Comparison of ENCODE assay signal across 14 mouse cellular contexts in genomic region chr17:36146937-36147336, GRCm38 (mm10). TPM values are rescaled to one million over a fixed set of nuclear protein-coding genes. Genes with fewer than 3 reads are reported as not detected.
DNase-seq lines count a peak whose midpoint lies in the region; ATAC-seq and TF ChIP-seq lines count a peak whose summit lies in the region.
"Not testable (repeated sequence)": the region's sequence is repeated elsewhere in the genome, so short reads cannot be mapped to it uniquely, and the experiment has no call there.
"Had no signal": no experiment of that assay in that cellular context is flagged by ENCODE, and none has a peak within 500 bp of the region (broad histone marks: within the 10 kb centered on the region; RNA-seq: fewer than 3 reads in every experiment).

No protein-coding gene starts in this region.

- H3K27me3 ChIP-seq in ES-Bruce4 (ENCODE audit: control insufficient read depth, insufficient read depth, low read length, poor library complexity, severe bottlenecking); thymus, adult 2 months (ENCODE audit: control insufficient read depth, insufficient read depth, low read length): not testable (repeated sequence)
- H3K27me3 ChIP-seq in lung, embryonic 15.5 days = peaks cover 44% of the 10 kb centered on the region

- H3K36me3 ChIP-seq in ES-Bruce4 (ENCODE audit: control insufficient read depth, insufficient read depth, low read length, poor library complexity, severe bottlenecking); lung, embryonic 15.5 days; thymus, adult 2 months (ENCODE audit: control insufficient read depth, insufficient read depth, low read length): not testable (repeated sequence)

- not testable (repeated sequence) for ATAC-seq in lung, embryonic 15.5 days (ENCODE audit: borderline replicate concordance, extremely low read depth, low FRiP score, low TSS enrichment)

- DNase-seq in thymus, adult 2 months = peak; percentile 53
- DNase-seq in thymus, postnatal 14 days = peak; percentile 63

- H3K4me3 ChIP-seq in ES-Bruce4 (ENCODE audit: low read depth, low read length); lung, embryonic 15.5 days; thymus, adult 2 months (ENCODE audit: control insufficient read depth, insufficient read depth, low read length): not testable (repeated sequence)

- H3K9me3 ChIP-seq in ES-Bruce4 (replicated peaks; ENCODE audit: control insufficient read depth, insufficient read depth, low read length, poor library complexity, severe bottlenecking); lung, embryonic 15.5 days: not testable (repeated sequence)

- not testable (repeated sequence) for TF ChIP-seq POLR2A in ES-Bruce4 (IDR thresholded peaks at IDR 0.05; ENCODE audit: insufficient read depth, low read length); thymus, adult 2 months (IDR thresholded peaks at IDR 0.05; ENCODE audit: control insufficient read depth, extremely low read depth, insufficient read depth, low read length, poor library complexity)

- H3K4me2 ChIP-seq in lung, embryonic 15.5 days = not testable (repeated sequence)

- not testable (repeated sequence) for H3K4me1 ChIP-seq in ES-Bruce4 (ENCODE audit: control insufficient read depth, insufficient read depth, low read length); lung, embryonic 15.5 days
- H3K4me1 ChIP-seq in thymus, adult 2 months (replicated peaks; ENCODE audit: control insufficient read depth, insufficient read depth, low read length) = peaks cover 22% of the 10 kb centered on the region

- 79% methylated on average over 1 of the region's 1 CpGs for WGBS in lung, embryonic 15.5 days
- WGBS in thymus, adult 2 months = 67% methylated on average over 1 of the region's 1 CpGs

- 0 out of 2 replicates have a peak overlapping the region, but pooled peaks have one; percentile 34 for H3K9ac ChIP-seq in ES-Bruce4 (ENCODE audit: low read depth, poor library complexity, severe bottlenecking)
- H3K9ac ChIP-seq in lung, embryonic 15.5 days = not testable (repeated sequence)

- TF ChIP-seq EP300 in ES-Bruce4 (IDR thresholded peaks at IDR 0.05; ENCODE audit: insufficient read depth, low read depth, low read length) = not testable (repeated sequence)

- not testable (repeated sequence) for TF ChIP-seq CTCF in ES-Bruce4 (IDR thresholded peaks at IDR 0.05; ENCODE audit: low read depth, low read length); thymus, adult 2 months (IDR thresholded peaks at IDR 0.05; ENCODE audit: borderline replicate concordance, control insufficient read depth, extremely low read depth, insufficient read depth, low read length, poor library complexity)

- peak overlapping the region; percentile 85 for H3K27ac ChIP-seq in ES-Bruce4 (ENCODE audit: insufficient read depth, low read length)
- peak overlapping the region; percentile 47; the same call in 1 of the 2 replicates for H3K27ac ChIP-seq in lung, embryonic 15.5 days
- not testable (repeated sequence) for H3K27ac ChIP-seq in thymus, adult 2 months (ENCODE audit: control insufficient read depth, insufficient read depth, low read length)

RNA-seq across cellular contexts. Expression of gene Gm7030, which starts 17.7 kb away (rescaled TPM):
- 0.81 and 1.4 TPM in 2 replicates for polyA plus RNA-seq in ES-Bruce4 (2011; ENCODE audit: insufficient read depth, insufficient read length, low read depth, missing spikeins)
- polyA plus RNA-seq in lung, embryonic 15.5 days (2015; fragmentation: Nextera tagmentation; extraction: Ambion mirVana) = 0.19 TPM in 1 of 2 replicates, not detected in the other
- 1.7 and 2.4 TPM in 2 replicates for polyA plus RNA-seq in thymus, adult 2 months (2012; rRNA removed)
- polyA plus RNA-seq: adrenal gland, adult 2 months; brain, embryonic 14.5 days; embryonic facial prominence, embryonic 11.5 days; embryonic facial prominence, embryonic 13.5 days; embryonic facial prominence, embryonic 15.5 days; forebrain, embryonic 10.5 days; forebrain, embryonic 12.5 days; forebrain, embryonic 14.5 days; forebrain, embryonic 16.5 days had no signal

RNA-seq across cellular contexts. Expression of gene Gm8909, which starts 21.4 kb away (rescaled TPM):
- 13.5 and 17.5 TPM in 2 replicates for polyA plus RNA-seq in ES-Bruce4 (2011; ENCODE audit: insufficient read depth, insufficient read length, low read depth, missing spikeins)
- polyA plus RNA-seq in lung, embryonic 15.5 days (2015; fragmentation: Nextera tagmentation; extraction: Ambion mirVana) = 35.2 and 39.5 TPM in 2 replicates
- 20.1 and 20.8 TPM in 2 replicates for polyA plus RNA-seq in thymus, adult 2 months (2012; rRNA removed)
- polyA plus RNA-seq: adrenal gland, adult 2 months; brain, embryonic 14.5 days; embryonic facial prominence, embryonic 11.5 days; embryonic facial prominence, embryonic 13.5 days; embryonic facial prominence, embryonic 15.5 days; erythroblast, embryonic 14.5 days; forebrain, embryonic 10.5 days; forebrain, embryonic 12.5 days; forebrain, embryonic 14.5 days; forebrain, embryonic 16.5 days had no signal

RNA-seq across cellular contexts. Expression of gene Gm19684, which starts 25.5 kb away (rescaled TPM):
- polyA plus RNA-seq in ES-Bruce4 (2011; ENCODE audit: insufficient read depth, insufficient read length, low read depth, missing spikeins) = 0.41 TPM in 1 of 2 replicates, not detected in the other
- polyA plus RNA-seq in lung, embryonic 15.5 days (2015; fragmentation: Nextera tagmentation; extraction: Ambion mirVana) = not detected in 2 replicates
- 1.4 and 1.7 TPM in 2 replicates for polyA plus RNA-seq in thymus, adult 2 months (2012; rRNA removed)
- polyA plus RNA-seq: brain, embryonic 14.5 days; embryonic facial prominence, embryonic 11.5 days; embryonic facial prominence, embryonic 13.5 days; embryonic facial prominence, embryonic 15.5 days; erythroblast, embryonic 14.5 days; forebrain, embryonic 10.5 days; forebrain, embryonic 12.5 days; forebrain, embryonic 14.5 days; forebrain, embryonic 16.5 days had no signal

RNA-seq across cellular contexts. Expression of gene H2-T3, which starts 43.1 kb away (rescaled TPM):
- 0.64 and 0.84 TPM in 2 replicates for polyA plus RNA-seq in ES-Bruce4 (2011; ENCODE audit: insufficient read depth, insufficient read length, low read depth, missing spikeins)
- 0.59 and 0.71 TPM in 2 replicates for polyA plus RNA-seq in lung, embryonic 15.5 days (2015; fragmentation: Nextera tagmentation; extraction: Ambion mirVana)
- polyA plus RNA-seq in thymus, adult 2 months (2012; rRNA removed) = 1.7 and 2.5 TPM in 2 replicates
- polyA plus RNA-seq: adrenal gland, adult 2 months; brain, embryonic 14.5 days; embryonic facial prominence, embryonic 11.5 days; embryonic facial prominence, embryonic 13.5 days; embryonic facial prominence, embryonic 15.5 days; erythroblast, embryonic 14.5 days; forebrain, embryonic 10.5 days; forebrain, embryonic 12.5 days; forebrain, embryonic 14.5 days; forebrain, embryonic 16.5 days had no signal
